Mouse (Mus musculus): ENCODE data around the gene Fjx1. TPM values are rescaled to one million over a fixed set of nuclear protein-coding genes. Genes with fewer than 3 reads are reported as not detected.

Fjx1 gene
- total and polyA plus RNA-seq, 3 experiments = 0.17 to 0.55 (median 0.43) TPM

- no peaks in the 10 kb centered on the region for H3K27me3 ChIP-seq (replicated peaks)
- no peak overlapping the region for H3K4me2 ChIP-seq (ENCODE audit: insufficient read depth, low read depth, poor library complexity, severe bottlenecking)
- H3K9ac ChIP-seq (ENCODE audit: insufficient read depth, low read depth) = no peak overlapping the region
- no peaks in the 10 kb centered on the region for H3K9me3 ChIP-seq (replicated peaks; ENCODE audit: low read length)
- DNase-seq (ENCODE audit: extremely low read depth) = no peak
- no peak overlapping the region for H3K27ac ChIP-seq (ENCODE audit: insufficient read depth, low read depth)
- TF ChIP-seq SMC3 (IDR thresholded peaks at IDR 0.05; ENCODE audit: low read depth, low read length) (no peak), E2F4 (IDR thresholded peaks at IDR 0.05; ENCODE audit: insufficient replicate concordance, low read depth, low read length) (no peak), CHD2 (IDR thresholded peaks at IDR 0.05; ENCODE audit: low read length) (no peak), MXI1 (IDR thresholded peaks at IDR 0.05; ENCODE audit: low read depth, low read length) (no peak), ELF1 (IDR thresholded peaks at IDR 0.05; ENCODE audit: low read depth, low read length) (no peak), CTCF (conservative IDR thresholded peaks at IDR 0.05 in 1 of 2, IDR thresholded peaks at IDR 0.05 in 1 of 2; ENCODE audit: low read depth in 2 of 2, low read length in 2 of 2) (no peak), NELFE (IDR thresholded peaks at IDR 0.05; ENCODE audit: low read depth, low read length) (no peak), EP300 (IDR thresholded peaks at IDR 0.05; ENCODE audit: low read length) (no peak), ZC3H11A (IDR thresholded peaks at IDR 0.05; ENCODE audit: low read depth, low read length) (no peak)
- no peak overlapping the region for H3K4me3 ChIP-seq (replicated peaks in 1 of 3; ENCODE audit: low read depth in 2 of 3, low read length in 2 of 3, poor library complexity in 1 of 3)
- H3K79me2 ChIP-seq (replicated peaks; ENCODE audit: control insufficient read depth, extremely low read depth, insufficient read depth, poor library complexity, severe bottlenecking) = no peaks in the 10 kb centered on the region
- no peaks in the 10 kb centered on the region for H3K36me3 ChIP-seq (replicated peaks in 1 of 2; ENCODE audit: control insufficient read depth in 1 of 2, insufficient read depth in 1 of 2, low read length in 1 of 2)
- in situ Hi-C loops (cut with MboI; ENCODE audit: low pct_ligation_motif_present, low pct_unique_long_range_greater_than_20kb, low sequenced_read_pairs) (loop anchor here (25.0 kb wide), 1 partner anchor 525 kb away; no protein-coding TSS in a partner anchor), dilution Hi-C loops (cut with MboI; ENCODE audit: extremely low pct_ligation_motif_present, extremely low pct_unique_long_range_greater_than_20kb, low sequenced_read_pairs) (no loop called here)
- no peaks in the 10 kb centered on the region for H3K4me1 ChIP-seq (ENCODE audit: control insufficient read depth in 1 of 2, insufficient read depth in 2 of 2)
These were observed 14.8 kb downstream of the Fjx1 start for GRCm38 (mm10) chr2:102437357-102438030.

GRCm38 (mm10) chr2:102433879-102434278 lies 18.4 kb downstream of the Fjx1 start:
- no peaks in the 10 kb centered on the region for H3K79me2 ChIP-seq (replicated peaks; ENCODE audit: control insufficient read depth, extremely low read depth, insufficient read depth, poor library complexity, severe bottlenecking)
- TF ChIP-seq HCFC1 (IDR thresholded peaks at IDR 0.05; ENCODE audit: low read depth, low read length) (no peak), KAT2A (IDR thresholded peaks at IDR 0.05; ENCODE audit: insufficient replicate concordance, low read length) (no peak), MXI1 (IDR thresholded peaks at IDR 0.05; ENCODE audit: low read depth, low read length) (no peak), NRF1 (IDR thresholded peaks at IDR 0.05; ENCODE audit: low read depth, low read length) (no peak), CHD2 (IDR thresholded peaks at IDR 0.05; ENCODE audit: low read length) (no peak), JUND (conservative IDR thresholded peaks at IDR 0.05; ENCODE audit: low read depth, low read length) (no peak), TBP (conservative IDR thresholded peaks at IDR 0.05; ENCODE audit: low read depth, low read length) (no peak)
- dilution Hi-C loops (cut with MboI; ENCODE audit: extremely low pct_ligation_motif_present, extremely low pct_unique_long_range_greater_than_20kb, low sequenced_read_pairs) = no loop called here
- no peaks in the 10 kb centered on the region for H3K36me3 ChIP-seq (replicated peaks in 1 of 2; ENCODE audit: control insufficient read depth in 1 of 2, insufficient read depth in 1 of 2, low read length in 1 of 2)
- no peak overlapping the region for H3K4me2 ChIP-seq (ENCODE audit: insufficient read depth, low read depth, poor library complexity, severe bottlenecking)
- H3K27me3 ChIP-seq (replicated peaks) = no peaks in the 10 kb centered on the region
- in situ Hi-C loops (cut with MboI; ENCODE audit: low pct_ligation_motif_present, low pct_unique_long_range_greater_than_20kb, low sequenced_read_pairs) = loop anchor here (25.0 kb wide), 1 partner anchor 522 kb away; no protein-coding TSS in a partner anchor
- no peaks in the 10 kb centered on the region for H3K9me3 ChIP-seq (replicated peaks; ENCODE audit: low read length)
- H3K4me1 ChIP-seq (ENCODE audit: control insufficient read depth in 1 of 2, insufficient read depth in 2 of 2) = no peaks in the 10 kb centered on the region
- no peak overlapping the region for H3K4me3 ChIP-seq (replicated peaks in 1 of 3; ENCODE audit: low read depth in 2 of 3, low read length in 2 of 3, poor library complexity in 1 of 3)
- no peak for DNase-seq (ENCODE audit: extremely low read depth)
- no peak overlapping the region for H3K27ac ChIP-seq (ENCODE audit: insufficient read depth, low read depth)
- H3K9ac ChIP-seq (ENCODE audit: insufficient read depth, low read depth) = no peak overlapping the region

All from CH12.LX (cell line).